Mouse (Mus musculus) neural tube, embryonic 11.5 days (tissue): ENCODE measurements at regions not wholly inside any gene's neighbourhood (a gene's known extent, or its start where the extent isn't known, plus 50 kb on each side); places are given as distances from the start of the nearest gene placed in this dataset.

Experiments used
- ATAC-seq: fragments of 200-750 bp; cut with Nextera tagmentation; 2 replicates; pipeline ENCODE4 v1.8.0; 2017; ENCODE audit warnings: moderate number of reproducible peaks, mild to moderate bottlenecking, moderate TSS enrichment, moderate library complexity; ENCODE audit not compliant: insufficient read depth, low FRiP score, low TSS enrichment
- DNase-seq: peaks from one replicate; pipeline ENCODE4 v3.0.0-alpha.2; 2015; ENCODE audit warnings: low spot score
- H3K27ac ChIP-seq: fragments of 300-500 bp; sonication (generic); 2 replicates; pipeline ENCODE4 v1.5.1; 2014; ENCODE audit warnings: low read depth, mild to moderate bottlenecking, low read length
- H3K27me3 ChIP-seq: fragments of 300-500 bp; sonication (generic); 2 replicates; pipeline ENCODE4 v1.6.1; 2014; ENCODE audit warnings: mild to moderate bottlenecking, low read length, mixed read lengths; ENCODE audit not compliant: control insufficient read depth, insufficient read depth
- H3K36me3 ChIP-seq: fragments of 300-500 bp; sonication (generic); 2 replicates; pipeline ENCODE4 v1.6.1; 2014; ENCODE audit warnings: mild to moderate bottlenecking, low read length, moderate library complexity, mixed read lengths; ENCODE audit not compliant: control insufficient read depth, insufficient read depth
- H3K4me1 ChIP-seq: fragments of 300-500 bp; sonication (generic); 2 replicates; pipeline ENCODE4 v1.6.1; 2014; ENCODE audit warnings: low read length, mixed read lengths; ENCODE audit not compliant: control insufficient read depth, insufficient read depth
- H3K4me2 ChIP-seq: fragments of 300-500 bp; sonication (generic); 2 replicates; pipeline ENCODE4 v1.6.1; 2014; ENCODE audit warnings: low read depth, mild to moderate bottlenecking, moderate library complexity
- H3K4me3 ChIP-seq: fragments of 300-500 bp; sonication (generic); 2 replicates; pipeline ENCODE4 v1.5.1; 2014; ENCODE audit warnings: low read depth, low read length
- H3K9ac ChIP-seq: fragments of 300-500 bp; sonication (generic); 2 replicates; pipeline ENCODE4 v1.6.1; 2014; ENCODE audit warnings: mild to moderate bottlenecking, low read length
- H3K9me3 ChIP-seq: fragments of 300-500 bp; sonication (generic); 2 replicates; pipeline ENCODE4 v1.6.1; 2016; ENCODE audit warnings: low read length; ENCODE audit not compliant: control insufficient read depth
- WGBS: fragments of 180-500 bp; shearing (Covaris S2); extraction: QIAGEN DNeasy Blood & Tissue Kit; methylation state at CpG from one replicate; pipeline ENCODE4 v1.1.7; 2014; 5-methylcytosine and 5-hydroxymethylcytosine counted together

GRCm38 (mm10) chr7:70908921-70909320 lies 442.4 kb downstream of the Gm10295 start:
- ATAC-seq (peak; percentile 78), DNase-seq (peak; percentile 26)
- no peak overlapping the region for H3K4me2 ChIP-seq
- H3K4me1 ChIP-seq: peaks cover 5% of the 10 kb centered on the region; the same call in 1 of the 2 replicates
- no peak overlapping the region for H3K27ac ChIP-seq
- no peaks in the 10 kb centered on the region for H3K27me3 ChIP-seq
- no peaks in the 10 kb centered on the region for H3K9me3 ChIP-seq
- H3K36me3 ChIP-seq: no peaks in the 10 kb centered on the region
- WGBS: 42% methylated on average over 3 of the region's 3 CpGs
- no peak overlapping the region for H3K4me3 ChIP-seq
- no peak overlapping the region for H3K9ac ChIP-seq

DNA sequence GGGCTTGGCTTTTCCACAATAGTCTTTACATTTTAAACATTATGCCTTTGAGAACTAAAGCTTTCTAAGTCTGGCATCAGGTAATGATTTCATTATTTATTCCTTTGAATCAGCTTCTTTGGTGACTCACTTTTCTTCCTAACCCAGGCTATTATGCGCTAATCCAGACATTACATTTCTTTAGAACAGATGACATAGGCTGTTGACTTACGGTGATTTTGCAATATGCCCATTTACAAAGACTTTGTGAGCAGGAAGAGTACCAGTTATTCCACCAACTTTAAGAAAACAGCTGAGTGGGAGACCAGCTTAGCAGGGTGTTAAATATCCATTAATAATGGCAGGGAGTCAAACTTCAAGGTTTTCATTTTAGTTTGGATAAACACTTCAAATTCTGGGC lies 459.6 kb downstream of the Gm10295 start:
- 92% methylated on average over 2 of the region's 2 CpGs for WGBS
- Histone ChIP-seq H3K27me3 (no peaks in the 10 kb centered on the region), H3K27ac (no peak overlapping the region), H3K4me2 (no peak overlapping the region), H3K36me3 (no peaks in the 10 kb centered on the region), H3K9ac (no peak overlapping the region), H3K9me3 (no peaks in the 10 kb centered on the region), H3K4me1 (no peaks in the 10 kb centered on the region), H3K4me3 (no peak overlapping the region)
- ATAC-seq (no peak), DNase-seq (no peak)

DNA sequence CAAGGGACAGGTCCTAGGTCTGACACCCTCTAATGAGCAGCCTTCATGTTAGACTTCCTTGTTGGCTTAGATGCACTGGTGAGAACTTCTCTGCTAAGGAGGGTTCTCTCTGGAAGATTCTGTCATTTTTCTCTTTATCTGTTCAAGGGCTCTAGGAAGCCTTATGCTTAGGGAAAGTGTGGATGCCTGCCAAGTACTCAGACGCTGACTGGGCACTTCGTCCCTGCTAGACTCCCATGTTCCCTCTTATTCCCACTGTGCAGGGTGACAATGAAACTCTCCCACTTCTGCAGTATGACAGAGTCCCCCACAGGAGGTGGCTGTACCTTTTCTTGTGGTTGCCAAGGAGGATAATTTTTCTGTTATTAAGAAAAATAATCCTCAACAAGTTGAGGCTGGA lies 470.8 kb downstream of the Gm10295 start:
- Histone ChIP-seq H3K9ac (no peak overlapping the region), H3K4me3 (no peak overlapping the region), H3K36me3 (no peaks in the 10 kb centered on the region), H3K27ac (no peak overlapping the region), H3K9me3 (no peaks in the 10 kb centered on the region), H3K4me1 (no peaks in the 10 kb centered on the region), H3K27me3 (no peaks in the 10 kb centered on the region), H3K4me2 (no peak overlapping the region)
- DNase-seq (no peak), ATAC-seq (no peak)
- WGBS: 85% methylated on average over 2 of the region's 2 CpGs

- H3K27me3 ChIP-seq: no peaks in the 10 kb centered on the region
- no peaks in the 10 kb centered on the region for H3K36me3 ChIP-seq
- H3K4me2 ChIP-seq: no peak overlapping the region
- no peak overlapping the region for H3K27ac ChIP-seq
- H3K9me3 ChIP-seq: no peaks in the 10 kb centered on the region
- H3K4me1 ChIP-seq: no peaks in the 10 kb centered on the region
- H3K4me3 ChIP-seq: no peak overlapping the region
- WGBS: 75% methylated on average over 2 of the region's 2 CpGs
- DNase-seq (no peak), ATAC-seq (no peak)
- no peak overlapping the region for H3K9ac ChIP-seq
Measured at GRCm38 (mm10) chr7:70874393-70874792, 476.9 kb downstream of the Gm10295 start.

DNA sequence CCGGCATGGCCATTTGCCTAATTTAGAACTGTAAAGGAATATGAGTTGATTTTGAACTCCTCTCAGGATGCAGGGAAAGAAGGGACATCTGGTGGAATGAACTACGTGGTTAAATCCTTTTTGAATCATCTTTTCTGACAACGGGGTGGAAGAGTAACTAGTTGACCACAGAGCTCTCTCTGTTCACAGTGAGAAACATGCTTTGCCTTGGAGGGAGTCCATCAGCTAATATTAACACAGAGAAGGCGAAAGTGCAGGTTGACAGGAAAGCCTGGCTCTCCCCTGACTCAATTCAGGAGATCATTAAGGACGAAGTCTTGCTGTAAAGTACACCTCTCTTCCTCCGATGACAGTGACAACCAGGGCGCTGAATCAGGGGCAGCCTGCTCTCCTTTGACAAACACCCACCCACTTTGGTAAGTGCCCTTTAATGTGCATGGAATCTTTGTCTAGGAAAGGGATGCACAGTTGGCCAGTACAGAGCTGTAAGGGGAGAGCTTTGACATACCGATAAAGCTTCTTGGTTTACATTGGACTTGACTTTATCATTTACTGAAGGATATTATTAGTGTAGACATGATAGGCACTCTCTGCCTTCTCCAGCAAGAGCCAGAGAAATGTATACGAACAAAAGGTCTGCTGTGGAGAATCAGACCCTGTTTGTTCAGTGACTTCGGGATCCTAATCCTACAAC lies 480.3 kb downstream of the Gm10295 start:
- Histone ChIP-seq H3K4me2 (no peak overlapping the region), H3K36me3 (no peaks in the 10 kb centered on the region), H3K9me3 (no peaks in the 10 kb centered on the region), H3K9ac (no peak overlapping the region), H3K27me3 (no peaks in the 10 kb centered on the region), H3K27ac (no peak overlapping the region), H3K4me1 (no peaks in the 10 kb centered on the region), H3K4me3 (no peak overlapping the region)
- DNase-seq: no peak
- 80% methylated on average over 10 of the region's 10 CpGs for WGBS
- no peak for ATAC-seq

DNA sequence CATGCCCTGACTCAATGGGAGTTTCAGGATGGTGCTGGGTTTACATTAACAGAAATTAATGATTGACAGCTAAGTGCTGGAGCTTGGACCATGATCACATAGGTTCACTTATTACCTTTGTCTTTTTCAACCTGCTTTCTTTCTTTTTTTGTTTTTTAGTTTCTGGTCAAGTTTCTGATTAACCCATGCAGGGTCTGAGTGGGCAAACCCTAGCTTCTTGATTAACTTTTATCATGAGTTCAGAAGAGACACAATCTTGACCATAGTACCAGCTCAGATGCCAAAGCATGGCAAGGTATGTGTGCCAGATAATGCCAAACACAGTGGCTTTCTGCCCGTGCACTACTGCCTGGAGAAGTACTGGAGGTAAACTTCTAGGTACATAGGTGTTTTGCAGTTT lies 482.2 kb downstream of the Gm10295 start:
- Histone ChIP-seq H3K36me3 (no peaks in the 10 kb centered on the region), H3K4me1 (no peaks in the 10 kb centered on the region), H3K4me3 (no peak overlapping the region), H3K27ac (no peak overlapping the region), H3K27me3 (no peaks in the 10 kb centered on the region), H3K9me3 (no peaks in the 10 kb centered on the region), H3K9ac (no peak overlapping the region), H3K4me2 (no peak overlapping the region)
- DNase-seq (no peak), ATAC-seq (no peak)
- 92% methylated on average over 1 of the region's 1 CpGs for WGBS

DNA sequence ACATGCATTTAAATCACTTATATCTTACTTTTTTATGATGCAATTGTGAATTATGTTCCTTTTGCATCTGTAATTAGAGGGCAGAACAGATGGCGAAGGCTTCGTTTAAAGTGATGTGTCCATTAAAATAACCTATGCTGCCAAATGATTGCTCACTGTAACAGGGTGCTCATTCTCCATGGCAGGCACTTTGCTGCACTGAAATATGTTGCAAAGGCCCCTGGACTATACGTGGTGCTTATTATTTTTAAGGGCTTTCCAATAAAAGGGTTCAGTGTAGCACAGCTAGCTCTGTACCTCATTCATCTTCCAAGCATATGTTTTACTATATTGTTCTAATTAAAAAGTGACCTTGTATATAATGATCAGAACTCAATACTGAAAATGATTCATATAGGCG lies 491.3 kb downstream of the Gm10295 start:
- H3K9ac ChIP-seq: no peak overlapping the region
- H3K4me2 ChIP-seq: no peak overlapping the region
- no peaks in the 10 kb centered on the region for H3K27me3 ChIP-seq
- no peak overlapping the region for H3K4me3 ChIP-seq
- H3K9me3 ChIP-seq: no peaks in the 10 kb centered on the region
- H3K4me1 ChIP-seq: no peaks in the 10 kb centered on the region
- no peak for ATAC-seq
- no peak for DNase-seq
- H3K36me3 ChIP-seq: no peaks in the 10 kb centered on the region
- no peak overlapping the region for H3K27ac ChIP-seq
- 81% methylated on average over 4 of the region's 4 CpGs for WGBS

GRCm38 (mm10) chr7:70850726-70851125 lies 484.2 kb upstream of the Nr2f2 start:
- H3K9ac ChIP-seq: no peak overlapping the region
- no peak overlapping the region for H3K27ac ChIP-seq
- no peaks in the 10 kb centered on the region for H3K27me3 ChIP-seq
- H3K4me1 ChIP-seq: peaks cover 16% of the 10 kb centered on the region
- H3K4me3 ChIP-seq: no peak overlapping the region
- H3K36me3 ChIP-seq: no peaks in the 10 kb centered on the region
- no peaks in the 10 kb centered on the region for H3K9me3 ChIP-seq
- no peak overlapping the region for H3K4me2 ChIP-seq
- ATAC-seq (no peak), DNase-seq (no peak)
- WGBS: 81% methylated on average over 2 of the region's 2 CpGs

- WGBS: 12% methylated on average over 4 of the region's 4 CpGs
- ATAC-seq (peak; percentile 96), DNase-seq (peak; percentile 68)
- Histone ChIP-seq H3K9me3 (no peaks in the 10 kb centered on the region), H3K9ac (no peak overlapping the region), H3K27me3 (no peaks in the 10 kb centered on the region), H3K4me1 (peaks cover 17% of the 10 kb centered on the region), H3K36me3 (no peaks in the 10 kb centered on the region), H3K4me2 (no peak overlapping the region), H3K4me3 (no peak overlapping the region), H3K27ac (peak overlapping the region; percentile 49; the same call in 1 of the 2 replicates)
Measured at GRCm38 (mm10) chr7:70848016-70848776, 481.7 kb upstream of the Nr2f2 start.
